ENCODE assay signal across 20 mouse cellular contexts in the genomic region with DNA sequence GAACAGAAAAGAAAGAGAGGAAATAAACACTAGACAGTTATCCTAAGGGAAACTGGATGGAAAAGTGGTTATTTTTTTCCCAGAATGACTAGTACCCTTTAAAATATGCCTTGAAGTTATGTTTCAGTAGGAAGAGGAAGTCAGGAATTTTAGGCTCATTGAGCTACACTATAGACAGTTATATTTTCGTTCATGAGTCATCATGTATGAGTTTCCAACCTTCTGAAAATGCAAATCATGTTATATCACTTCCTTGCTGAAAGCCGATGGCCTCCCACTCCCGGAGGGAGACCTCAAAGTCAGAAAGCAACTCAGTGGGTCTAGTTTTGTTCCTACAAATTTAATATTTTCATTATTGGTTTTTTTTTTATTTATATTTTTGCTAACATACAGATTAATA.
"Had no signal": no experiment of that assay in that cellular context is flagged by ENCODE, and none has a peak within 500 bp of the region (broad histone marks: within the 10 kb centered on the region; RNA-seq: fewer than 3 reads in every experiment).

No protein-coding gene starts in this region.

- H3K9me3 ChIP-seq: limb, embryonic 12.5 days; limb, embryonic 15.5 days; midbrain, embryonic 12.5 days; midbrain, embryonic 15.5 days; neural tube, embryonic 12.5 days had no signal

- H3K9ac ChIP-seq: limb, embryonic 12.5 days; limb, embryonic 15.5 days; liver, embryonic 14.5 days; liver, postnatal 0 days; lung, embryonic 14.5 days; midbrain, embryonic 12.5 days; midbrain, embryonic 15.5 days; neural tube, embryonic 12.5 days had no signal

- H3K27ac ChIP-seq: kidney, postnatal 0 days; layer of hippocampus, adult 2 months; limb, embryonic 12.5 days; limb, embryonic 15.5 days; liver, embryonic 14.5 days; midbrain, embryonic 12.5 days; midbrain, embryonic 15.5 days; neural tube, embryonic 12.5 days had no signal

- DNase-seq: kidney, adult 2 months; kidney, postnatal 25 days; layer of hippocampus, adult 9-11 months; left cerebral cortex, postnatal 4 days; liver, postnatal 0 days; lung, embryonic 14.5 days; lung, postnatal 10 days; lung, postnatal 4 days; retina, postnatal 1 day; thymus, postnatal 36 days had no signal

- H3K4me3 ChIP-seq: layer of hippocampus, adult 2 months; limb, embryonic 12.5 days; limb, embryonic 15.5 days; midbrain, embryonic 12.5 days; midbrain, embryonic 15.5 days; neural tube, embryonic 12.5 days had no signal

- H3K36me3 ChIP-seq: limb, embryonic 12.5 days; limb, embryonic 15.5 days; midbrain, embryonic 12.5 days; midbrain, embryonic 15.5 days; neural tube, embryonic 12.5 days had no signal

- H3K4me1 ChIP-seq: limb, embryonic 12.5 days; limb, embryonic 15.5 days; midbrain, embryonic 12.5 days; midbrain, embryonic 15.5 days; neural tube, embryonic 12.5 days had no signal

- H3K4me2 ChIP-seq: limb, embryonic 12.5 days; limb, embryonic 15.5 days; liver, embryonic 11.5 days; lung, embryonic 14.5 days; midbrain, embryonic 12.5 days; midbrain, embryonic 15.5 days; neural tube, embryonic 12.5 days had no signal

- ATAC-seq: intestine, postnatal 0 days; liver, postnatal 0 days; midbrain, embryonic 15.5 days had no signal

- H3K27me3 ChIP-seq: limb, embryonic 12.5 days; limb, embryonic 15.5 days; midbrain, embryonic 12.5 days; midbrain, embryonic 15.5 days; neural tube, embryonic 12.5 days had no signal
